Mouse (Mus musculus) olfactory bulb, adult 2 months (tissue): ENCODE results near the gene Fbxw2. TPM values are rescaled to one million over a fixed set of nuclear protein-coding genes. Genes with fewer than 3 reads are reported as not detected.
"Not testable (repeated sequence)": the region's sequence is repeated elsewhere in the genome, so short reads cannot be mapped to it uniquely, and the experiment has no call there.

ENCODE experiments used
- H3K27ac ChIP-seq: fragments of 200-500 bp; 2 replicates; pipeline ENCODE4 v1.5.1; 2012; ENCODE audit warnings: low read depth, low read length; ENCODE audit not compliant: insufficient read depth
- H3K4me1 ChIP-seq: fragments of 200-500 bp; 2 replicates; pipeline ENCODE4 v1.6.1; 2012; ENCODE audit warnings: low read length; ENCODE audit not compliant: control insufficient read depth, insufficient read depth
- H3K4me3 ChIP-seq: fragments of 200-500 bp; 2 replicates; pipeline ENCODE4 v1.5.1; 2012; ENCODE audit warnings: mild to moderate bottlenecking, low read depth, low read length, moderate library complexity; ENCODE audit not compliant: insufficient read depth
- CTCF ChIP-seq: fragments of 200-500 bp; IDR thresholded peaks from 2 replicates; pipeline ENCODE4 v1.5.1; 2012; ENCODE audit warnings: low read depth, mild to moderate bottlenecking, low read length, moderate library complexity; ENCODE audit not compliant: insufficient read depth
- POLR2A ChIP-seq: fragments of 200-500 bp; IDR thresholded peaks from 2 replicates; pipeline ENCODE4 v1.6.1; 2012; ENCODE audit warnings: mild to moderate bottlenecking, low read depth, low read length, moderate library complexity; ENCODE audit not compliant: insufficient read depth
- WGBS: fragments of 180-500 bp; shearing (Covaris S2); methylation state at CpG from one replicate; pipeline ENCODE4 v1.1.7; 2018; 5-methylcytosine and 5-hydroxymethylcytosine counted together
- polyA plus RNA-seq: library from polyadenylated mRNA; stranded (reverse); fragments of >200 nt; gene quantifications from 2 replicates; pipeline ENCODE4 v1.2.4, GENCODE M21; 2012; ENCODE audit warnings: low replicate concordance; ENCODE audit not compliant: missing spikeins, insufficient read depth, insufficient read length

Gene Fbxw2
- polyA plus RNA-seq, 1 experiment = not detected

GRCm38 (mm10) chr2:34843211-34843939 is 17.3 kb upstream of the Fbxw2 start:
- WGBS = 79% methylated on average over 11 of the region's 11 CpGs
- Histone ChIP-seq H3K4me1 (no peaks in the 10 kb centered on the region), H3K4me3 (no peak overlapping the region), H3K27ac (no peak overlapping the region)
- no peak for TF ChIP-seq CTCF
- TF ChIP-seq POLR2A = no peak

- H3K4me1 ChIP-seq = no peaks in the 10 kb centered on the region
- no peak overlapping the region for H3K4me3 ChIP-seq
- no peak overlapping the region for H3K27ac ChIP-seq
- TF ChIP-seq CTCF (no peak), POLR2A (no peak)
- 73% methylated on average over 8 of the region's 8 CpGs for WGBS
Observed at GRCm38 (mm10) chr2:34841706-34842105, 15.6 kb upstream of the Fbxw2 start.

GRCm38 (mm10) chr2:34840143-34840542 is 14.0 kb upstream of the Fbxw2 start:
- H3K4me1 ChIP-seq, H3K4me3 ChIP-seq, H3K27ac ChIP-seq: not testable (repeated sequence)
- 78% methylated on average over 5 of the region's 5 CpGs for WGBS

GRCm38 (mm10) chr2:34835669-34836068 is 9.6 kb upstream of the Fbxw2 start:
- TF ChIP-seq CTCF (no peak), POLR2A (no peak)
- Histone ChIP-seq H3K4me3 (no peak overlapping the region), H3K27ac (no peak overlapping the region), H3K4me1 (no peaks in the 10 kb centered on the region)
- 71% methylated on average over 3 of the region's 3 CpGs for WGBS

GRCm38 (mm10) chr2:34833624-34834023 is 7.5 kb upstream of the Fbxw2 start:
- Histone ChIP-seq H3K4me3 (no peak overlapping the region), H3K4me1 (no peaks in the 10 kb centered on the region), H3K27ac (no peak overlapping the region)
- TF ChIP-seq CTCF (no peak), POLR2A (no peak)
- WGBS = 86% methylated on average over 17 of the region's 17 CpGs

GRCm38 (mm10) chr2:34832766-34833457 is 6.8 kb upstream of the Fbxw2 start, which contains the start of gene Gm34653:
TSS of gene Gm34653 (plus strand) at chr2:34833007.
- not testable (repeated sequence) for H3K4me3 ChIP-seq, H3K27ac ChIP-seq, H3K4me1 ChIP-seq
- 68% methylated on average over 11 of the region's 11 CpGs for WGBS

GRCm38 (mm10) chr2:34830066-34830465 is 4.0 kb upstream of the Fbxw2 start:
- H3K4me3 ChIP-seq, H3K4me1 ChIP-seq, H3K27ac ChIP-seq: not testable (repeated sequence)
- WGBS = 94% methylated on average over 17 of the region's 17 CpGs

GRCm38 (mm10) chr2:34828026-34828425 is 1.9 kb upstream of the Fbxw2 start:
- 88% methylated on average over 1 of the region's 1 CpGs for WGBS
- no peak overlapping the region for H3K27ac ChIP-seq
- no peak overlapping the region for H3K4me3 ChIP-seq
- peaks cover 4% of the 10 kb centered on the region; the same call in 1 of the 2 replicates for H3K4me1 ChIP-seq
- TF ChIP-seq CTCF (no peak), POLR2A (no peak)

GRCm38 (mm10) chr2:34827591-34827990 is 1.5 kb upstream of the Fbxw2 start:
- Histone ChIP-seq H3K4me3 (no peak overlapping the region), H3K27ac (no peak overlapping the region), H3K4me1 (peaks cover 4% of the 10 kb centered on the region; the same call in 1 of the 2 replicates)
- TF ChIP-seq CTCF (no peak), POLR2A (no peak)
- 88% methylated on average over 4 of the region's 4 CpGs for WGBS
